Mouse (Mus musculus) forebrain, embryonic 16.5 days (tissue): ENCODE measurements around the gene Mmp2. TPM values are rescaled to one million over a fixed set of nuclear protein-coding genes. Genes with fewer than 3 reads are reported as not detected.
A peak's percentile ranks its signal among the peaks of the same experiment; 100 is the strongest.

Experiments
- ATAC-seq: fragments of 200-750 bp; cut with Nextera tagmentation; 2 replicates; pipeline ENCODE4 v1.8.0; 2017; ENCODE audit warnings: mild to moderate bottlenecking, moderate library complexity
- H3K27ac ChIP-seq: fragments of 300-500 bp; sonication (generic); 2 replicates; pipeline ENCODE4 v1.5.1; 2014; ENCODE audit warnings: low read length, control low read depth
- H3K27me3 ChIP-seq: fragments of 300-500 bp; sonication (generic); replicated peaks from 2 replicates; pipeline ENCODE4 v1.6.1; 2014; ENCODE audit warnings: low read length; ENCODE audit not compliant: control insufficient read depth, insufficient read depth
- H3K36me3 ChIP-seq: fragments of 300-500 bp; sonication (generic); 2 replicates; pipeline ENCODE4 v1.6.1; 2014; ENCODE audit not compliant: control insufficient read depth, insufficient read depth
- H3K4me1 ChIP-seq: fragments of 300-500 bp; sonication (generic); replicated peaks from 2 replicates; pipeline ENCODE4 v1.6.1; 2014; ENCODE audit warnings: low read length; ENCODE audit not compliant: control insufficient read depth, insufficient read depth
- H3K4me2 ChIP-seq: fragments of 300-500 bp; sonication (generic); 2 replicates; pipeline ENCODE4 v1.6.1; 2014; ENCODE audit warnings: mild to moderate bottlenecking, low read length, control low read depth
- H3K4me3 ChIP-seq: fragments of 300-500 bp; sonication (generic); replicated peaks from 2 replicates; pipeline ENCODE4 v1.5.1; 2014; ENCODE audit warnings: mild to moderate bottlenecking, low read length, control low read depth
- H3K9ac ChIP-seq: fragments of 300-500 bp; sonication (generic); replicated peaks from 2 replicates; pipeline ENCODE4 v1.6.1; 2014; ENCODE audit warnings: low read depth, low read length, control low read depth
- H3K9me3 ChIP-seq: fragments of 300-500 bp; sonication (generic); 2 replicates; pipeline ENCODE4 v1.6.1; 2016; ENCODE audit warnings: low read length; ENCODE audit not compliant: control insufficient read depth
- WGBS: fragments of 180-500 bp; shearing (Covaris S2); extraction: QIAGEN DNeasy Blood & Tissue Kit; methylation state at CpG from one replicate; pipeline ENCODE4 v1.1.7; 2014; 5-methylcytosine and 5-hydroxymethylcytosine counted together
- polyA plus RNA-seq: library from polyadenylated mRNA; unstranded; fragments of >200 nt; fragmentation: Nextera tagmentation; extraction: Ambion mirVana; gene quantifications from 2 replicates; pipeline ENCODE4 v1.2.1, GENCODE M21; 2015

The Mmp2 gene
- polyA plus RNA-seq, 1 experiment from 2014 or later, result 10.3 TPM

DNA sequence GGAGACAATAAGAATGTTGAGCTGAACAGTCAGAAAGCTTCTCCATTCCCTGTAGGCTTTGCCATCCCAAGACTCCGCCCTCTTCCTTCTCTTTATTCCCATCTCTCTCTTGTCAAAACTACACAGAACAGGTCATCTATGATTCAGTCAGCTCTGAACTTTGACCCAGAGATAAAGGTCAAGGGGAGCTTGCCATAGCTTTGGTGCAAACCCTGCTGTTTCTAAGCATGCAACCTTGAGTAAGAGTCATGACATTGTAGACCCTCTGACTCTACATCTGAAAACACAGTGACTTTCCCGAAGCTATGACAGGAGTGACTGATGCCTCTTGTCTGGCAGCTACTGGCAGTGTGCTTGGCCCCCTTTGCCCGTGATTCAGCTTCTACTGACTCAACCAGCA is 24.5 kb upstream of the Mmp2 start:
- no peak overlapping the region for H3K4me3 ChIP-seq
- WGBS, result 94% methylated on average over 3 of the region's 3 CpGs

DNA sequence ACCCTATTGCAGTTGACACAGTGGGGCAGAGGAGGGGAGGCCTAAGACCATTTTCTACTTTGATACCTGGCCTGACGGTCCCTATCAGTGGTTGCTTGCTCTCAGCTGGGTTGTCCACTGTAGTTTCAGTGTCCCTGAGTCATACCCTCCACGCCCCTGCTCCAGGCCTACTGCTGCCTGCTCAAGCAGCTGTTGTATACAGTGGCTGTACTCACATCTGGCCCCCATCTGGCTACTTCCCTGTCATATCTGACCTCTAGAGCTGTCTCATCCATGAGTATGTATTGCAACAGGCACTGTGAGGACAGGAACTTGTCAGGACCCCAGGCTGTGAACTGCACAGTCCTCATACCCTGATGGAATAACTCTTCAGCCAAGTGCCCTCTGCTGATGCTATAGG is 14.3 kb upstream of the Mmp2 start:
- Histone ChIP-seq H3K4me3 (no peak overlapping the region), H3K27ac (no peak overlapping the region), H3K9ac (no peak overlapping the region), H3K27me3 (no peaks in the 10 kb centered on the region), H3K36me3 (no peaks in the 10 kb centered on the region), H3K4me1 (no peaks in the 10 kb centered on the region), H3K4me2 (no peak overlapping the region), H3K9me3 (no peaks in the 10 kb centered on the region)
- 84% methylated on average over 2 of the region's 2 CpGs for WGBS
- no peak for ATAC-seq

More for the DNA sequence above, 24.5 kb upstream of the Mmp2 start:
- no peak overlapping the region for H3K4me2 ChIP-seq
- H3K9me3 ChIP-seq, result no peaks in the 10 kb centered on the region
- no peaks in the 10 kb centered on the region for H3K27me3 ChIP-seq
- ATAC-seq, result no peak
- H3K4me1 ChIP-seq, result 0 out of 2 replicates have a peak, but pooled peaks cover 2% of the 10 kb centered on the region
- H3K9ac ChIP-seq, result no peak overlapping the region
- H3K27ac ChIP-seq, result no peak overlapping the region
- H3K36me3 ChIP-seq, result no peaks in the 10 kb centered on the region

DNA sequence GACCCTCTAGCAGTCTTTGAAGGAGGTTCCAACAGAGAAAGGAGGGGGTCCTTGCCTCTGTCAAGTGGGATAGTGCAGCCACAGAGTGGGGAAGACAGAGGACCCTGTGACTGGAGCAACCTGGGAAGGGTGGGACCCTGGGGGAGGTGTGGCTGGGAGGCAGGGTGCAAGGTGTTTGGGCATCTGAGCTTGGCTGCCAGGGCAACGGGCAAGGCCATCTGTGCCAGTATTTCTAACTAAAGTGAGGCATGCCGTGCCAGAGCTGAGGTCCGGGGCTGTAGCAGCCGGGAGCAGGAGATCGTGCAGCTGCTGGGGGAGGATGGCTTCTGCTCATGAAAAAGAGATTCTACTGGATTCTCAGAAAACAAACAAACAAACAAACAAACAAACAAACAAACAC is 11.4 kb upstream of the Mmp2 start:
- ATAC-seq, result no peak
- no peaks in the 10 kb centered on the region for H3K27me3 ChIP-seq
- H3K4me1 ChIP-seq, result no peaks in the 10 kb centered on the region
- H3K9ac ChIP-seq, result no peak overlapping the region
- H3K9me3 ChIP-seq, result no peaks in the 10 kb centered on the region
- H3K4me2 ChIP-seq, result no peak overlapping the region
- H3K4me3 ChIP-seq, result no peak overlapping the region
- H3K36me3 ChIP-seq, result no peaks in the 10 kb centered on the region
- H3K27ac ChIP-seq, result no peak overlapping the region
- 76% methylated on average over 5 of the region's 5 CpGs for WGBS

DNA sequence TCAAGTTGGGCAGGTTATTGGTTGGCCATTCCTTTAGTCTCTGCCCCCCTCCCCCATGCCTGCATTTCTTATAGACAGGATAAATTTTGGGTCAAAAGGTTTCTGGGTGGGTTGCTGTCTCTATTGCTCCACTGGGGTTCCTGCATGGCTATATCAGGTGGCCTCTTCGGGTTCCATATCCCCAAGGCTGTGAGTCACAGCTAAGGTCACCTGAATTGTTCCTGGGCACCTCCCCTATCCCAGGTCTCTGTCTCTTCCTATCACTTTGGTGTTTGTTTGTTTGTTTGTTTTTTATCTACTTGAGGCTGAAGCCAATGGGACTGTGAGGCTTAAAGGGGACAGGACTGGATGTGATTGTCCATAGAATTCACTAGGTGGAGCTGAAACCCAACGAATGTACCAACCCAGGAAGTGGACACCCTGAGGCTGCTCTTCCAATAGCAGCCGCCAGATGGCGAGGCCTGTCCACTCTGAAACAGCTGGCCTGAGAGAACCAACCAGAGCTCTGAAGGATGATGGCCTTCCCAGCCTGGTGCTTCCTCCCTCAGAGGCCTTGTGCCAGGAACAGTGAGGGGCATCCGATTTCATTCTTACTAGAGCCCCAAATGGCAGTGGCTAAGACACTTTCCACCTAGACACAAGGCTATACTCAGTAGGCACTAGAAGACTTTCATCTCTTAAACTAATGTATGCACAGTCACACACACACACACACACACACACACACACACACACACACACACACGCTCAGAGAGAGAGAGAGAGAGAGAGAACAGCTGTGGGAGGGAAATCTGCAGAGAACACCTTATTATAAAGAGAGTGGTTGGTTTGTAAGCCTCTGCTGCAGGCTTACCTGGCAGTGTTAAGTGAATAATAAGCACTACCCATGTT is 8.9 kb upstream of the Mmp2 start:
- no peaks in the 10 kb centered on the region for H3K27me3 ChIP-seq
- WGBS, result 24% methylated on average over 6 of the region's 6 CpGs
- H3K9me3 ChIP-seq, result no peaks in the 10 kb centered on the region
- H3K36me3 ChIP-seq, result no peaks in the 10 kb centered on the region
- no peak overlapping the region for H3K27ac ChIP-seq
- no peak overlapping the region for H3K4me3 ChIP-seq
- H3K9ac ChIP-seq, result no peak overlapping the region
- peak; percentile 89 for ATAC-seq
- no peak overlapping the region for H3K4me2 ChIP-seq
- no peaks in the 10 kb centered on the region for H3K4me1 ChIP-seq

DNA sequence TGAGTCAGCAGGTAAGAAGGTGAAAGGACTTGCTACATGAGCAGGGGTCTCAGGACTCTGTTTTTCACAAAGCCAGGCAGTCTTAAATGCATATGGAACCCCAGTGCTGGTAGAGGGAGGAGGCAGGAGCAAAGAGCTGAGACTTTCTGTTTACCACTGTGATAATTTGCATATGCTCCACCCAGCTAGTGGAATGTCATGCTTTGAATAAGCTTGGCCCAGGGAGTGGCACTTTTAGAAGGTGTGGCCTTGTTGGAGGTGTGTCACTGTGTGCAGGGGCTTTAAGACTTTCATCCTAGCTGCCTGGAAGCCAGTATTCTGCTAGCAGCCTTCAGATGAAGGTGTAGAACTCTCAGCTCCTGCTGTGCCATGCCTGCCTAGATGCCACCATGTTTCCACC is 5.9 kb upstream of the Mmp2 start:
- no peaks in the 10 kb centered on the region; the same call in 1 of the 2 replicates for H3K27me3 ChIP-seq
- H3K9ac ChIP-seq, result no peak overlapping the region
- H3K4me2 ChIP-seq, result no peak overlapping the region
- H3K36me3 ChIP-seq, result no peaks in the 10 kb centered on the region
- no peak overlapping the region for H3K27ac ChIP-seq
- no peak overlapping the region for H3K4me3 ChIP-seq
- H3K9me3 ChIP-seq, result no peaks in the 10 kb centered on the region
- H3K4me1 ChIP-seq, result no peaks in the 10 kb centered on the region
- no peak for ATAC-seq

DNA sequence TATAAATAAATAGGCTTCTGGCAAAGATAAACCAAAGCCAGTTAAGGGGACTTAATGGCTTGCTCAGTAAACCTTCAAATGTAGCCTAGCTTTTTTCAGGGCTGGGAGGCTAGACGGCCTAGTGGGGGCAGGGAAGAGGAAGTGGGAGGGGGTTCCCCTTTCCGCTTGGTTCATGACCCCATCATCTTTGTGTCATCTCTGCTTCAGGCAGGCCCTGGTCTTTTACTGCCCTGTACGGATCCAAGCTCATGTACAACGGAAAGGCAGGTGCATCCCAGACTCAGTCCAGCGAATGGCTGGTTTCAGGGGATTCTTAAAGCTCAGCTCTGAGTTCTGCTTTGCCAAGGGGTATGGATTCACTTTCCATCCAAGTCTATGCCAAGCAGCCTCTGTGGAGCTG is 4.7 kb upstream of the Mmp2 start:
- no peak overlapping the region for H3K4me2 ChIP-seq
- no peak overlapping the region for H3K27ac ChIP-seq
- no peak overlapping the region for H3K9ac ChIP-seq
- no peak overlapping the region for H3K4me3 ChIP-seq
- H3K36me3 ChIP-seq, result no peaks in the 10 kb centered on the region
- ATAC-seq, result no peak
- no peaks in the 10 kb centered on the region for H3K9me3 ChIP-seq
- peaks cover 5% of the 10 kb centered on the region; the same call in 1 of the 2 replicates for H3K4me1 ChIP-seq
- WGBS, result 83% methylated on average over 5 of the region's 5 CpGs
- H3K27me3 ChIP-seq, result peaks cover 8% of the 10 kb centered on the region; the same call in 1 of the 2 replicates

DNA sequence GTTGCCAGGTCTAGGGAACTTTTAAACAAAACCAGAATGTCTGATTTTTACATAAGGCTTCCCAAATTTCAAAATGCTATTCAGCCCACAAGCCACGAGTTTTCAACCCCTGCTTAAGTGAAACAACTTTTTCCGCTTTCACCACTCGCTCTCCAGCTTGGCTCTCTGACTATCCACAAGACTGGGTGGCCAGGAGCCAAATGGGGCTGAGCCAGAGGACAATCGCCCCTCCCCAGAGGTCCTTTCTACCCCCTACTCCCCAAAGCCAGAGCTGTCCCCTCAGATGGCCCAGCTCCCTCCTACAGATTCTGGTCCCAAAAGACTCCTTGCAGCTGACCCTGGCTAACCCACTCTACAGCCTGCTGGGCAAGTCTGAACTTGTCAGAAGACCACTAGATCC is 1.1 kb upstream of the Mmp2 start:
- H3K9ac ChIP-seq, result no peak overlapping the region
- H3K9me3 ChIP-seq, result no peaks in the 10 kb centered on the region
- no peak overlapping the region for H3K4me3 ChIP-seq
- H3K4me1 ChIP-seq, result peaks cover 17% of the 10 kb centered on the region
- peaks cover 12% of the 10 kb centered on the region for H3K27me3 ChIP-seq
- no peak for ATAC-seq
- no peak overlapping the region for H3K4me2 ChIP-seq
- 61% methylated on average over 4 of the region's 4 CpGs for WGBS
- H3K36me3 ChIP-seq, result no peaks in the 10 kb centered on the region
- no peak overlapping the region for H3K27ac ChIP-seq

DNA sequence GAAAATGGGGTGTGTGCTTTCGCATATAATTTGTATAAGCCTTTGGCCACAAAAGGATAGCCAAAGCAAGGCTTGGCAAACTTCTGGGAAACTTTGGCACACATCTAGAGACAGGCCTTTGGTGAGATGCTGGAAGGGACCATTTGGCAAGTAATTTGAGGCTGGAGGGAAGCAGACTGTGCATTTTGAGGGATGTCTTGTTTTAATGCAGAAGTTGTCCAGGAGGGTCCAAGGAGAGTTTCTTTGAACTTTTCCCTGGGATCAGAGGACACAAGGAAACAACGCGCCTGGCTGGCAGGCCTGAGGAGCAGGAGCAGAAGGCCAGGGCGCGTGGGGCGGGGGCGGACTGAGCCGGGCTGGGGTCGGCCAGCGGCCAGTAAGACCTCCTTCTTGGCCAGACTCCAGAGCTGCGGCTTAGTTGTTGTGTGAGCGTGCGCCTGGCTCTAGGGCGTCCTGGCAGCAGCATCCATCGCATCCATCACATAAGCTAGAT is 1.2 kb downstream of the Mmp2 start:
- 17% methylated on average over 15 of the region's 15 CpGs for WGBS
- Histone ChIP-seq H3K27ac (no peak overlapping the region), H3K4me3 (no peak overlapping the region), H3K4me2 (peak overlapping the region; percentile 17; the same call in 1 of the 2 replicates), H3K27me3 (peaks cover 12% of the 10 kb centered on the region), H3K4me1 (peaks cover 17% of the 10 kb centered on the region), H3K9ac (no peak overlapping the region), H3K36me3 (no peaks in the 10 kb centered on the region), H3K9me3 (no peaks in the 10 kb centered on the region)
- peak; percentile 86 for ATAC-seq

DNA sequence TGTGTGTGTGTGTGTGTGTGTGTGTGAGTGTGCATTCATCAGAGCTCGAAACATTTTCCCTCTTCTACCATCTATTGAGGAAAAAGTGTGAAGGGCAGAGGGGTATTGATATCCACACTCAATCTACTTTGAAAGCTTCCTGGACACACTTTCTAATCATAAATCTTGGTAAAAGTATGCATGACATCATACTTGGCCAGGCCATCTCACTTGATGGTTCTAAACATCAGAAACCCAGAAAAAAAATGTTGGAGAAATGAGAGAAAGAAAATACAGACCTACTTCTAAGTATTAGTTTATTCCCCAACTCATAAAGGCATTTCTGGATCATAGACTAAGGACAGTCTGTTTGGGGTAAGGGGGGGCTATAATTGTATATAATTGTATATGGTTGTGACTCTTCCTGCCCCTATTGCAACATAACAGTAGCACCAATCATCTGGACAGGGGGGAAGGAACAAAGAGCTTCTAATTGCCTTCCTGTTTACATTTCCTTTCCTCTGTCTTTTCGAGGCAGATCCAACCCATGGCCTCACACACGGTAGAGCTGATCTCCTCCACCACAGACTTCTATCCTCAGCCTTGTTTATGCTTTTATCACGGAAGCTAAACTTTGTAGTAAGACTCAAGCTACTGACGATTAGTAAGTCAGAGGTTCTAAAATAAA is 7.1 kb downstream of the Mmp2 start:
- no peak overlapping the region for H3K4me2 ChIP-seq
- no peaks in the 10 kb centered on the region for H3K9me3 ChIP-seq
- H3K27me3 ChIP-seq, result no peaks in the 10 kb centered on the region
- no peaks in the 10 kb centered on the region for H3K36me3 ChIP-seq
- no peak for ATAC-seq
- no peak overlapping the region for H3K9ac ChIP-seq
- 67% methylated on average over 5 of the region's 5 CpGs for WGBS
- H3K4me1 ChIP-seq, result no peaks in the 10 kb centered on the region
- no peak overlapping the region for H3K4me3 ChIP-seq
- no peak overlapping the region for H3K27ac ChIP-seq
